Mouse (Mus musculus): ENCODE data around the gene Arhgap42.
A peak's percentile ranks its signal among the peaks of the same experiment; 100 is the strongest.

GRCm38 (mm10) chr9:9238438-9239391 is at the start of gene Arhgap42:
- TF ChIP-seq CTCF (conservative IDR thresholded peaks at IDR 0.05; ENCODE audit: insufficient read depth, insufficient read length, low read depth, low read length) (peak; percentile 52), POLR2A (IDR thresholded peaks at IDR 0.05; ENCODE audit: low read depth, low read length) (peak; percentile 27)
